Comparison of ENCODE assay signal across 8 mouse cellular contexts in genomic region chr4:117914031-117914430, GRCm38 (mm10). TPM values are rescaled to one million over a fixed set of nuclear protein-coding genes. Genes with fewer than 3 reads are reported as not detected.
DNase-seq lines count a peak whose midpoint lies in the region; ATAC-seq and TF ChIP-seq lines count a peak whose summit lies in the region.

No protein-coding gene starts in this region.

- H3K9me3 ChIP-seq in heart, postnatal 0 days (replicated peaks; ENCODE audit: control insufficient read depth, low read length) = no peaks in the 10 kb centered on the region
- no peaks in the 10 kb centered on the region for H3K9me3 ChIP-seq in midbrain, embryonic 12.5 days

- no peak for DNase-seq in lung, adult 2 months
- DNase-seq in lung, postnatal 25 days (ENCODE audit: low spot score) = no peak
- DNase-seq in heart, postnatal 0 days (ENCODE audit: low spot score) = no peak
- no peak for DNase-seq in urinary bladder, adult 2 months (ENCODE audit: low spot score)
- DNase-seq in left cerebral cortex, adult 18-20 months (ENCODE audit: low spot score in 2 of 2) = no peak
- no peak for DNase-seq in urinary bladder, postnatal 25 days (ENCODE audit: low spot score)

- H3K36me3 ChIP-seq in heart, postnatal 0 days (replicated peaks; ENCODE audit: control insufficient read depth, insufficient read depth, low read length) = peaks cover 17% of the 10 kb centered on the region
- peaks cover 26% of the 10 kb centered on the region for H3K36me3 ChIP-seq in midbrain, embryonic 12.5 days

- peak overlapping the region; percentile 94; the same call in 1 of the 2 replicates for H3K27ac ChIP-seq in cortical plate, adult 2 months (ENCODE audit: insufficient read depth, low read length)
- H3K27ac ChIP-seq in heart, postnatal 0 days (ENCODE audit: low read depth) = no peak overlapping the region
- H3K27ac ChIP-seq in midbrain, embryonic 12.5 days (replicated peaks) = no peak overlapping the region

- peaks cover 11% of the 10 kb centered on the region for H3K4me1 ChIP-seq in lung, adult 2 months (ENCODE audit: control insufficient read depth, insufficient read depth, low read length)
- H3K4me1 ChIP-seq in cortical plate, adult 2 months (ENCODE audit: control insufficient read depth, insufficient read depth, low read length) = peaks cover 12% of the 10 kb centered on the region
- peaks cover 49% of the 10 kb centered on the region for H3K4me1 ChIP-seq in heart, postnatal 0 days (ENCODE audit: control insufficient read depth, insufficient read depth)
- H3K4me1 ChIP-seq in midbrain, embryonic 12.5 days = peaks cover 41% of the 10 kb centered on the region

- H3K27me3 ChIP-seq in heart, postnatal 0 days (ENCODE audit: control insufficient read depth, insufficient read depth, low read length) = no peaks in the 10 kb centered on the region
- no peaks in the 10 kb centered on the region for H3K27me3 ChIP-seq in midbrain, embryonic 12.5 days

- TF ChIP-seq EP300 in heart, postnatal 0 days (IDR thresholded peaks at IDR 0.05; ENCODE audit: low read depth) = no peak

- TF ChIP-seq POLR2A in lung, adult 2 months (IDR thresholded peaks at IDR 0.05; ENCODE audit: borderline replicate concordance, extremely low read depth, low read depth, low read length) = no peak
- TF ChIP-seq POLR2A in cortical plate, adult 2 months (IDR thresholded peaks at IDR 0.05; ENCODE audit: extremely low read depth, insufficient read depth, low read length) = no peak

- H3K9ac ChIP-seq in heart, postnatal 0 days (replicated peaks; ENCODE audit: low read depth, low read length) = peak overlapping the region; percentile 72
- peak overlapping the region; percentile 89 for H3K9ac ChIP-seq in midbrain, embryonic 12.5 days (replicated peaks)

- no peak for TF ChIP-seq CTCF in lung, adult 2 months (IDR thresholded peaks at IDR 0.05; ENCODE audit: insufficient read depth, low read length)
- TF ChIP-seq CTCF in cortical plate, adult 2 months (IDR thresholded peaks at IDR 0.05; ENCODE audit: extremely low read depth, insufficient read depth, low read length) = no peak
- no peak for TF ChIP-seq CTCF in heart, postnatal 0 days (IDR thresholded peaks at IDR 0.05; ENCODE audit: low read depth)

- peak overlapping the region; percentile 96 for H3K4me3 ChIP-seq in lung, adult 2 months (replicated peaks; ENCODE audit: extremely low read depth, low read depth, low read length)
- peak overlapping the region; percentile 50 for H3K4me3 ChIP-seq in cortical plate, adult 2 months (ENCODE audit: insufficient read depth, low read length)
- peak overlapping the region; percentile 72 for H3K4me3 ChIP-seq in heart, postnatal 0 days (ENCODE audit: low read depth, low read length)
- peak overlapping the region; percentile 59 for H3K4me3 ChIP-seq in midbrain, embryonic 12.5 days

- ATAC-seq in heart, postnatal 0 days (ENCODE audit: insufficient read depth, low read depth) = no peak
- peak; percentile 3; the same call in 1 of the 2 replicates for ATAC-seq in midbrain, embryonic 12.5 days (ENCODE audit: low FRiP score, low read depth)

- peak overlapping the region; percentile 75 for H3K4me2 ChIP-seq in heart, postnatal 0 days (ENCODE audit: low read depth, low read length)
- H3K4me2 ChIP-seq in midbrain, embryonic 12.5 days (replicated peaks) = peak overlapping the region; percentile 100

- 11% methylated on average over 8 of the region's 8 CpGs for WGBS in lung, adult 2 months
- WGBS in heart, postnatal 0 days = 11% methylated on average over 8 of the region's 8 CpGs
- WGBS in midbrain, embryonic 12.5 days = 20% methylated on average over 8 of the region's 8 CpGs

RNA-seq across cellular contexts. Expression of gene Ipo13, which starts 0.8 kb away (rescaled TPM):
- 82.2 and 93.8 TPM in 2 replicates for polyA plus RNA-seq in lung, adult 2 months (2012; rRNA removed)
- 124 and 127 TPM in 2 replicates for polyA plus RNA-seq in cortical plate, adult 2 months (2012; rRNA removed)
- total RNA-seq in heart, postnatal 0 days (2014; rRNA removed; ENCODE audit: low replicate concordance) = 23.3 and 23.5 TPM in 2 replicates
- polyA plus RNA-seq in heart, postnatal 0 days (2015; fragmentation: Nextera tagmentation; extraction: Ambion mirVana) = 30.3 and 31.8 TPM in 2 replicates
- 66.2 and 68.9 TPM in 2 replicates for polyA plus RNA-seq in midbrain, embryonic 12.5 days (2016; fragmentation: Nextera tagmentation; extraction: Ambion mirVana)
- polyA plus RNA-seq in urinary bladder, adult 2 months (2012; rRNA removed) = 40.0 and 40.5 TPM in 2 replicates
- total RNA-seq in left cerebral cortex, adult 18-20 months (2021) = 100 to 1,000 TPM; 106 to 125 TPM

RNA-seq across cellular contexts. Expression of gene Artn, which starts 15.5 kb away (rescaled TPM):
- 2.7 and 3.8 TPM in 2 replicates for polyA plus RNA-seq in lung, adult 2 months (2012; rRNA removed)
- polyA plus RNA-seq in cortical plate, adult 2 months (2012; rRNA removed) = 0.65 and 0.78 TPM in 2 replicates
- total RNA-seq in heart, postnatal 0 days (2014; rRNA removed; ENCODE audit: low replicate concordance) = not detected in 2 replicates
- 0.14 and 0.16 TPM in 2 replicates for polyA plus RNA-seq in heart, postnatal 0 days (2015; fragmentation: Nextera tagmentation; extraction: Ambion mirVana)
- polyA plus RNA-seq in midbrain, embryonic 12.5 days (2016; fragmentation: Nextera tagmentation; extraction: Ambion mirVana) = 0.41 and 0.42 TPM in 2 replicates
- polyA plus RNA-seq in urinary bladder, adult 2 months (2012; rRNA removed) = 7.2 and 7.8 TPM in 2 replicates
- 1 to 10 TPM; 1.7 to 2.5 TPM for total RNA-seq in left cerebral cortex, adult 18-20 months (2021)

RNA-seq across cellular contexts. Expression of gene Dph2, which starts 22.2 kb away (rescaled TPM):
- polyA plus RNA-seq in lung, adult 2 months (2012; rRNA removed) = 10.7 and 11.5 TPM in 2 replicates
- polyA plus RNA-seq in cortical plate, adult 2 months (2012; rRNA removed) = 13.8 and 14.4 TPM in 2 replicates
- total RNA-seq in heart, postnatal 0 days (2014; rRNA removed; ENCODE audit: low replicate concordance) = 10.2 and 14.8 TPM in 2 replicates
- 6.1 and 7.2 TPM in 2 replicates for polyA plus RNA-seq in heart, postnatal 0 days (2015; fragmentation: Nextera tagmentation; extraction: Ambion mirVana)
- 23.4 and 27.3 TPM in 2 replicates for polyA plus RNA-seq in midbrain, embryonic 12.5 days (2016; fragmentation: Nextera tagmentation; extraction: Ambion mirVana)
- 9.6 and 14.0 TPM in 2 replicates for polyA plus RNA-seq in urinary bladder, adult 2 months (2012; rRNA removed)
- total RNA-seq in left cerebral cortex, adult 18-20 months (2021) = 1 to 10 TPM; 9.2 to 9.8 TPM

RNA-seq across cellular contexts. Expression of gene Atp6v0b, which starts 26.9 kb away (rescaled TPM):
- 452 and 484 TPM in 2 replicates for polyA plus RNA-seq in lung, adult 2 months (2012; rRNA removed)
- polyA plus RNA-seq in cortical plate, adult 2 months (2012; rRNA removed) = 800 and 801 TPM in 2 replicates
- total RNA-seq in heart, postnatal 0 days (2014; rRNA removed; ENCODE audit: low replicate concordance) = 314 and 356 TPM in 2 replicates
- polyA plus RNA-seq in heart, postnatal 0 days (2015; fragmentation: Nextera tagmentation; extraction: Ambion mirVana) = 216 and 235 TPM in 2 replicates
- polyA plus RNA-seq in midbrain, embryonic 12.5 days (2016; fragmentation: Nextera tagmentation; extraction: Ambion mirVana) = 256 and 264 TPM in 2 replicates
- polyA plus RNA-seq in urinary bladder, adult 2 months (2012; rRNA removed) = 245 and 352 TPM in 2 replicates
- 100 to 1,000 TPM; 421 to 464 TPM for total RNA-seq in left cerebral cortex, adult 18-20 months (2021)

RNA-seq across cellular contexts. Expression of gene B4galt2, which starts 30.7 kb away (rescaled TPM):
- polyA plus RNA-seq in lung, adult 2 months (2012; rRNA removed) = 22.3 and 23.4 TPM in 2 replicates
- 119 and 122 TPM in 2 replicates for polyA plus RNA-seq in cortical plate, adult 2 months (2012; rRNA removed)
- total RNA-seq in heart, postnatal 0 days (2014; rRNA removed; ENCODE audit: low replicate concordance) = 33.0 and 35.9 TPM in 2 replicates
- 5.9 and 6.1 TPM in 2 replicates for polyA plus RNA-seq in heart, postnatal 0 days (2015; fragmentation: Nextera tagmentation; extraction: Ambion mirVana)
- 39.7 and 44.2 TPM in 2 replicates for polyA plus RNA-seq in midbrain, embryonic 12.5 days (2016; fragmentation: Nextera tagmentation; extraction: Ambion mirVana)
- polyA plus RNA-seq in urinary bladder, adult 2 months (2012; rRNA removed) = 18.4 and 23.8 TPM in 2 replicates
- total RNA-seq in left cerebral cortex, adult 18-20 months (2021) = 10 to 100 TPM; 82.6 to 89.3 TPM
